Mouse (Mus musculus): Measurements from ENCODE around the gene Amigo3.

Gene Amigo3

DNA sequence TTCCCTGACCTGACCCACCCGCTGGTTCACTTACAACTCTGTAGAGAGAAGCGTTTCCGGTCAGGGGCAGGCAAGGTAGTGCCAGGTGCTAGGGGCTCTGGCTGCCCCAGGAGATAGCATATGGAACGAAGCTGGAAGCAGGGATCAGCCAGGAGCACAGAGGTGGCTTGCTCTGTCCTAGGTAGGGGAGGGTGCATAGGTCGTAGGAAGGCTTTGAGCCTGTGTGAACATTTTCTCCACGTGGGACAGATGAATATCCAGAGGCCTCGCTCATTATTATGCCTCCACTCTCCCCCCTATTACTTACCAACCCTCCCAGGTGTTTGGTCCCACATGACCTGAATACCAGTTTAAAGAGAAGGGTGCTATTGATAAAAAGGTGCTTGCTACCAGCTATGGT is 548 bp upstream of the Amigo3 start:
- DNase-seq (ENCODE audit: low spot score in 2 of 2), result no peak

DNA sequence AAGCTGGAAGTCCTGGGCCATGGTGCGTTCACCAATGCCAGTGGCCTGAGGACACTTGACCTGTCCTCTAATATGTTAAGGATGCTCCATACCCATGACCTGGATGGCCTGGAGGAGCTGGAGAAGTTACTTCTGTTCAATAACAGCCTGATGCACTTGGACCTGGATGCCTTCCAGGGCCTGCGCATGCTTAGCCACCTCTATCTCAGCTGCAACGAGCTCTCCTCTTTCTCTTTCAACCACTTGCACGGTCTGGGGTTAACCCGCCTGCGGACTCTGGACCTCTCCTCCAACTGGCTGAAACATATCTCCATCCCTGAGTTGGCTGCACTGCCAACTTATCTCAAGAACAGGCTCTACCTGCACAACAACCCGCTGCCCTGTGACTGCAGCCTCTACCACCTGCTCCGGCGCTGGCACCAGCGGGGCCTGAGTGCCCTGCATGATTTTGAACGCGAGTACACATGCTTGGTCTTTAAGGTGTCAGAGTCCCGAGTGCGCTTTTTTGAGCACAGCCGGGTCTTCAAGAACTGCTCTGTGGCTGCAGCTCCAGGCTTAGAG is 786 bp downstream of the Amigo3 start:
- no peak for DNase-seq (ENCODE audit: low spot score in 2 of 2)

DNA sequence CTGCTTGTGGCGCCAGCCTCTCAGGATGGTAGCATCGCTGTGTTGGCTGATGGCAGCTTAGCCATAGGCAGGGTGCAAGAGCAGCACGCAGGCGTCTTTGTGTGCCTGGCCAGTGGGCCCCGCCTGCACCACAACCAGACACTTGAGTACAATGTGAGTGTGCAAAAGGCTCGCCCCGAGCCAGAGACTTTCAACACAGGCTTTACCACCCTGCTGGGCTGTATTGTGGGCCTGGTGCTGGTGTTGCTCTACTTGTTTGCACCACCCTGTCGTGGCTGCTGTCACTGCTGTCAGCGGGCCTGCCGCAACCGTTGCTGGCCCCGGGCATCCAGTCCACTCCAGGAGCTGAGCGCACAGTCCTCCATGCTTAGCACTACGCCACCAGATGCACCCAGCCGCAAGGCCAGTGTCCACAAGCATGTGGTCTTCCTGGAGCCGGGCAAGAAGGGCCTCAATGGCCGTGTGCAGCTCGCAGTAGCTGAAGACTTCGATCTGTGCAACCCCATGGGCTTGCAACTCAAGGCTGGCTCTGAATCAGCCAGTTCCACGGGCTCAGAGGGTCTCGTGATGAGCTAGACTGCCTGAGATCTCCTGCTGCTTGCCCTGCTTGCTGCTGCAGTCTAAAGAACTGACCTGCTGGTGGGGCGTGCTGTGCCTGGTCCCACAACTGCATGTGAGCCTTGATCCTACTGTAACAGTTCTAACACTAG is 1.5 kb downstream of the Amigo3 start:
- no peak for DNase-seq (ENCODE audit: low spot score in 2 of 2)

DNA sequence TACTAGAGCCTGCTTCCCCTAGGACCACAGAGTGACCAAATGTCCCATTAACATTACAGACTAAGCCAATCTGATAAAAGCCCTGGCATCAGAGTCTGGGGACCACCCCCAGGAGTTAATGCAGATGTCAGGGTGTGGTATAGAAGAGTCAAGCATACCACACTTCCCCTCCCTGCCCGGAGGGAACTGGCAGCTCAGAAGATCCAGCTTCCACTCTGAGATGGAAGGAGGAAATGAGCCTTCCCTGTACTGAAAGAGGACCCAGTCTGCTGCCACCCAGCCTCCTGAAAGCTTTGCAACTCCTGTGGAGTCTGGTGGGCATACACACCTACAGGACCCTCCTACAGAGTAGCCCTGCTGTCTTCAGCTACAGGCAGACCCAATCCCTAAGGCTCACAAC is 2.1 kb downstream of the Amigo3 start:
- no peak for DNase-seq (ENCODE audit: low spot score in 2 of 2)

DNA sequence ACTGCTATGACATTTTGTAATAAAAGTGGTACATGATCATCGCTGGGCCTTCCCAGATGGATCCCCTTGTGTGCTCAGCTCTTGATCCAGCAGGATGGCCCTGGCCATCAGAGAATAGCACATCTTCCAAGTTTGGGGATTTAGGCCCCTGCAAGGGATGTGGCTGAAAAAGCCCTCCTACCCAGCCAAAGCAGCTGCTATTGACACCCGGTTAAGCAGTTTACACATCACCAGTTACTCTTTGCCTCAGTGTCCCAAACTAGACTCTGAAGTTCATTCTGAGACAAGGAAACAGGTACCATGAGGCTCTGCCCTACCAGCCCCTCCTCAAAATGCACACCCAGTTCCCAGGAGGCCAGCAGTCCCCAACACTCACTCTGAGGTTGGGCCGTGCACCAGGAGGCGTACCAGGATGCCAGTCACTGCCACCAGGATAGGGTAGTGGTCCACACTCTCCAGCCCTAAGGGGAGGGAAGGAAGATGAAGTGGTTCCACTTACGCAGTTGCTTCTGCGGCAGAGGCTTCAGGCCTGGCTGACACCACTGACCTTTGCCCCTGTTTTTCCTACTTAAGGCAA is 2.8 kb downstream of the Amigo3 start:
- no peak for DNase-seq (ENCODE audit: low spot score in 2 of 2)

DNA sequence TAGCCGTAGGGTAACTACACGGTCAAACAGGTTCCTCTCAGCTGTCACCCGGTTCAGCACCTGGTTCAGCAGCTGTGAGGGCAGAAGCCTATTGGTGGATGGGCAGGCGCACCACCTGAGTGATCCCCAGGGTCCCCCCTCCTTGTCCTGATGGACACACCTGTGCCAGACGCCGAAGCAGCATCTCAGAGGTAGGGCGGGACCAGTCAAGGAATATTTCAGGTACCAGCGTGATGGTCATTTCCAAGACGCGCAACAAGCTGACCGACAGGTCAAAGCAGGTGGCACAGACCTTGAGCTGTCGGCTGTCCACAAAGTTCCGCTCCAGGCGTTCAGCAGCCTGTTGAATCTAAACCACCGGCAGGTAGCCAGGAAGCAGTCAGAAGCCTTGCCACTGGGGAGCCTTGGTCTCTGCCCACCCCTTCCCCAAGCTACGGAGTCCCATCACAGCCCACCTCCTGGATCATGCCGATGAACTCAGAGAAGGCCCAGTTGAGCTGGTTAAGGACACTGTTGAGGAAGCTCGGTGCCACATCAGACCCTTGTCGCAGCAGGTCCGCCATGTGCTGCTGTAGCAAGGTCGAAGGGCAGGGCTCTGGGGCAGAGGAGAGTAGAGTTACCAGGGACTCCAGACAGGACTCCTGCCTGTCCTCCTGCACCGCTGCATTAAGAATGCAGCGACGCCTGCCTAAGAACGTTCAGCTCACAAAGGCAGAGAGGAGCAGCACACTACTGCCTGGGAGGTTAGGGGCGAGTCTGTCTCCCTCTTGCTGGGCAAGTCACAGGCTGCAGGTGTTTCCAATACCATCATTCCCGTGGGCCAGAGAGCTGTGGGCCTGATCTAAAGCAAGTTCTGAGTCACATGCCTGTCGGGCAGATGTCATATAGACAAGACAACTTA is 3.7 kb downstream of the Amigo3 start:
- no peak for DNase-seq (ENCODE audit: low spot score in 2 of 2)

DNA sequence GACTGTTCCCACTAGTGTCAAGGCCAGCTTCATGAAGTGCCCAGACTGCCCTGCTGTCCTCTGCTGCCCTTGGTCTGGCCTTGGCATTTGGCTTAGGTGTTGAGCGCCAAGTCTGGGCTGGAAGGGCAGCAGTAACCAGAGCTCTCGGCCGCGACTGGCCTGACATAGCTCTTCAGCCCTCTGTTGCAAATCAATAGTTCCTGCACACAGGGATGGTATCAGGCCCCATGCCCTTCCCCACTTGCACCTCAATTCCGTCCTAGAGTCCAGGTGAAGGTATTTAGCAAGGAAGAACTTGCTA is 4.3 kb downstream of the Amigo3 start:
- no peak for DNase-seq (ENCODE audit: low spot score in 2 of 2)

DNA sequence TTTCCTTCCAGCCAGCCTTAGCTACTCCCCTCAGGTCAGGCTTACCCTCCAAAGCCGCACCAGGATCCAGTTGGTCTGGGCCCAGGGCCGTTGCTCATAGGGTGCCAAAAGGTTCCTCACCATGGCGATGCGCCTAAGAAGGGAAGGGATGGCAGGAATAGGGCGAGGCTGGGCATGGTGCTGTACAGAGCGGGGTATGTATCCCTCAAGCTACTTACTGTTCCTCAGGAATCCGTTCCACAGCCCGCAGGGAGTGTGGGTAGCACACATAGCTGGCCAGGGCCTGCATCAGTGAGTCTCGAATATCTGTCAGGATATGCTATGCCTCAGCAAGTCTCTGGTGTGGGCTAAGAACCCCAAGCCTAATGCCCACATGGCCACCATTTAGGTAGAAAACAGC is 5.3 kb downstream of the Amigo3 start:
- DNase-seq (ENCODE audit: low spot score in 2 of 2), result no peak

DNA sequence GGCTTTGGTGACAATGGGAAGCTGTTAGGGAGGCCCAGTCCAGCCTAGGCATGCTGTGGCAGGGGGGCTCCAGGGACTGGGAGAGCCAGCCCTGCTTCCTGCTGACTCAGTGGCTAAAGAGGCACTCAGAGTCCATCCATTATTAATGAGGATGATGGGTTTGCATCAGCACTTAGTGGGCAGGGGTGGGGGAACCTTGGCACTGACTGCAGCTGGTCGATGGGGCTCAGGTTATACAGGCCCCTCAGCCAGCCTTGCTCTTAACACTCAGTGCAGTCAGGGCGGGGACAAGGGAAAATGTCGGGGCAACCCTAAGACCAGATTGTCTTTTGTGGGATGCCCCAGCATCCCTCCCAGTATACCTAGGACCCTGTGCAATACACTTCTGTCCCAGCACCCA is 9.2 kb downstream of the Amigo3 start:
- no peak for DNase-seq (ENCODE audit: low spot score in 2 of 2)

DNA sequence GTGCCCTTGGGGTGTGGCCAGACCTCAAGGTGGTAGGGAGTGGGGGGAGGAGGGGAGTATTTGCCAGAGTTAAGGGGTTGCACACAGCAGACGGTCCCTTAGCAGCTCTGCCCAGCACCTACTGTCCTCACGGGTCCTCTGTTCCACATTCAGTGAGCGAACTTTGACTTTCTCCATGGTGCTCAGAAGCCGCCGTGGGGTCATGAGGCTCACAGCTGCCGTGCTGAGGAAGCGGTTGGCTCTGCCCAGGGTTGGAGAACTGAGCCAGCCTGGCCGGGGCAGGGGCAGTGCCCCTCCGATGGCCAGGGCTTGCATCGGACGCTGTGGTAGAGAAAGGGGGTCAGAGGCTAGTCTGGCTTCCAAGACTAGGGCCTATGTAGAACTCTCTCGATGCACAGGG is 10.4 kb downstream of the Amigo3 start:
- DNase-seq (ENCODE audit: low spot score in 2 of 2), result no peak

DNA sequence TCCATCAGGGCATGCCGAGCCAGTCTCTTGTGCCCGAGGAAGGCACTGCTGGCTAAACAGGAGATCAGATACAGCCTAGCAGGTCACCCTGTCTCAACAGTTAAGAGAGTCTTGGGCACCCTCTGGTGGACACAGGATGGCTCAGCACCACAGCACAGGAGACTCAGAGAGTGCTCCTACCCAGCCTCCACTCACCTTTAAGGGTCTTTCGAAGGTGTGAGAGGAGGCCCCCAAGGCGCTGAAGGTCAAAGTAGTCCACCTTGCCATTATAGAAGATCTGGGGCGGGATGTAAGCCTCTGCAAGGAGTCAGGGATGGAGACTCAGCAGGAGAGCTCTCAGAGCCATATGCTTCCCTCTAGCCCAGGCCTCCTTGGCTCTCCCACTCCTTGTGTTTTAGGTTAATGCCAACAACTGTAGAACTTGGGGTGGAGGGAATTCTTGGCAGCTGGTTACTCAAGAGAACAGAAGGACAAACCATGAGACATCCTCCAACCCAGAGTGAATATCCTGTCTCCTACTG is 12.6 kb downstream of the Amigo3 start:
- DNase-seq (ENCODE audit: low spot score in 2 of 2), result peak; percentile 49 to 50

DNA sequence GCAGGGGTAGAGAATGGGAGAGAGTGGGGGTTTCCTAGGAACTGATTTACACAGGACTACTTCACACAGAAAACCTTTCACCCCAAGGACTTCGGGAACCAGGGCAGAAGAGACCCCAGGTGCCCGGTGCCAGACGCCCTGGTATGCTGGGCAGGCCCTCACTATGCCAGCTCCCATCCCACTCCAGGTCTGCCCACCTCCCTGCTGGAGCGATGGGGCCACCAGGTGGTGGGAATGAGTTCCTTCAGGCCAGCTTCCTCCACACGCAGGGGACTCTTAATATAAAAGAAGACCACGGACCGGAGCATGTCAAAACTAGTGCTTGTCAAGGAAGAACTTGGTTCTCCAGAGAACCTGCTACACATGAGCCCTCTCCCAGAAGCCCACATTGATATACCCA is 14.2 kb downstream of the Amigo3 start:
- no peak for DNase-seq (ENCODE audit: low spot score in 2 of 2)

DNA sequence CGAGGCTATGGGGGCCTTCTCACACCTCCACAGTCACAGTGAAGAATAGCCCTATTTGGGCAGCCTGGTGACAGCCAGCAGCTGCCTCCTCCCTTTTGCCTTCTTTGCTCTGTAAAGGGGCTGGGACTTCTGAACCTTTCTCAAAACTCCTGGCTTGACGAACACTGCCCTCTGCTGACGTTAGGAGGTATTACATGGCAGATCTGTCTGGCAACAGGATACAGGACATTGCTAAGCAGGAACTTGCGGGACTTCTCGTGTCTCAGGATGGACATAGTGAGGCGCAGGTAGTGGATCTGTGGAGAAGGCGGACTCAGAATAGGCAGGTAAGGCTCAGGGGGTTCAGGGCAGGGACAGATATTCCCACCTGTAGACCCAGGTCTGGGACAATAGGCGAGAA is 14.9 kb downstream of the Amigo3 start:
- peak; percentile 76 to 84 for DNase-seq (ENCODE audit: low spot score in 2 of 2)

DNA sequence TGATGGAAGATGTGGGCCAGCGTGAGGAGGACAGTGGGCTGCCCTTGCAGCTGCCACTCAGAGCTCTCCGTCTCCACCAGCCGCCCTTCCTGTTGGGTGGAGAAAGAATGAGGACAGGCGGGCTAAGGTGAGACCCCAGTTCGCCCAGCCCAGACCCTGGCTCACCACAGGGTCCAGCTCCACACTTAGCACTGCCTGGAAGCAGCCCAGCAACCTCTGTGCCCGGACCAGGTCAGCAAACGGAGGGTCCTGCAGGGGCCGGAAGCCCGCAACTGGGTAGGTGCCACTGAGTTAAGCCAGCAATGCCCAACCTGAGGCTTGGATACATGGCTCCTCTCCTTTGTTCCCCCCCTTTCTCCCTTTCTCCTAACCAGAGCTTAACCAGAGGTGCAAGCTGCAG is 16.0 kb downstream of the Amigo3 start:
- no peak for DNase-seq (ENCODE audit: low spot score in 2 of 2)

DNA sequence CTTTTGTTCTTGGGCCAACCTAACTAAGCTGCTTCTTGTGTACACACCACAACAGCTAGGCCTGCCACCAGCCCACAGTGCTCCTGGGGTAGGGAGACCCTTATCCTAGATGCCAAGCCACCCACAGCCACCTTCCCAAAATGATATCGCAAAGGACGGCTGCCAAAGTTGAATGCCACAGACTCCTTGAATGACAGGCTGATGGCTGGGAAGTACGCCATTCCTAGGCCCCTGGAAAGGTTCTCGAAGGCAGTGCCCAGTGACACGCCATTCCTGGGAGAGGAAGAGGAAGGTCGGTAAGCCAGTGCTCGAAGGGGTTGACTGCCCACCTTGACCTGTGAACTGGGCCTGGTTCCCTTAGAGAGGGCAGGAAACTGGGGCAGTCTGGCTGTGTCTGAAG is 16.6 kb downstream of the Amigo3 start:
- DNase-seq (ENCODE audit: low spot score in 2 of 2), result no peak

DNA sequence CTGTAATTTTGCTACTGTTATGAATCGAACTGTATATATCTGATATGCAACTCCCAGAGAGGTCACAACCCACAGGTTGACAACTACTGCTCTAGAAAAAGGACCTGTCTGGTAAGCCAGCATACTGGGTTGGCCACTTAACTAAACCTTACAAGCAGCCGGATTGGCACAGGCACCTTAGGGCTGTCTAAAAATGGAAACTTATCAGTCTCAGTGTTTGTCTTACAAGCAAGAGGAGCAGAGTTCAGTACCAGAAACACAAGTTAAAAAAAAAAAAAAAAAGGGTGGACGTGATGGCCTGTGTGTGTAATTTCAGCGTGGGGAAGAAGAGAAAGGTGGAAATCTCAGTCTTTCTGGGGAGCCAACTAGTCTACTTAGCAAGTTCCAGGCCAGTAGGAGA is 18.8 kb downstream of the Amigo3 start:
- DNase-seq (ENCODE audit: low spot score in 2 of 2), result no peak

DNA sequence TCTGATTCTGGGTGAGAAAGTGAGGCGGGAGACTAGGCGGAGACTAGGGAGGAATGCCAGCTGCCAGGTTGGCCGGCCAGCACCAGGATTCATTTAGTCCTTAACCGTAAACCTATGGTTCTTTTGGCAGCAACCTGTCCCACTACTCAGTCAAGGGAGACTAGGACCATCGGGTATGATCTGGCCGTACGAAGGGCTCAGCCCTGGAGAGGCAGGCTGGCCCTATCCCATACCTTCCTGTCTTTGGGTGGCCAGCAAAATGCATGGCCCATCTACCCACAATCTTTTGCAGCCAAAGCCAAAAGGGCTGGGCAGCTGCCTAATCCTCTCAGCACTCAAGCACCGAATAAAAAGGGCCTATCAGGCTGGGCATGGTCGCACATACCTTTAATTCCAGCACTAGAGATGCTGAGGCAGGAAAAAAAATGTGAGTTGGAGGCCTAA is 19.5 kb downstream of the Amigo3 start:
- DNase-seq (ENCODE audit: low spot score in 2 of 2), result no peak

DNA sequence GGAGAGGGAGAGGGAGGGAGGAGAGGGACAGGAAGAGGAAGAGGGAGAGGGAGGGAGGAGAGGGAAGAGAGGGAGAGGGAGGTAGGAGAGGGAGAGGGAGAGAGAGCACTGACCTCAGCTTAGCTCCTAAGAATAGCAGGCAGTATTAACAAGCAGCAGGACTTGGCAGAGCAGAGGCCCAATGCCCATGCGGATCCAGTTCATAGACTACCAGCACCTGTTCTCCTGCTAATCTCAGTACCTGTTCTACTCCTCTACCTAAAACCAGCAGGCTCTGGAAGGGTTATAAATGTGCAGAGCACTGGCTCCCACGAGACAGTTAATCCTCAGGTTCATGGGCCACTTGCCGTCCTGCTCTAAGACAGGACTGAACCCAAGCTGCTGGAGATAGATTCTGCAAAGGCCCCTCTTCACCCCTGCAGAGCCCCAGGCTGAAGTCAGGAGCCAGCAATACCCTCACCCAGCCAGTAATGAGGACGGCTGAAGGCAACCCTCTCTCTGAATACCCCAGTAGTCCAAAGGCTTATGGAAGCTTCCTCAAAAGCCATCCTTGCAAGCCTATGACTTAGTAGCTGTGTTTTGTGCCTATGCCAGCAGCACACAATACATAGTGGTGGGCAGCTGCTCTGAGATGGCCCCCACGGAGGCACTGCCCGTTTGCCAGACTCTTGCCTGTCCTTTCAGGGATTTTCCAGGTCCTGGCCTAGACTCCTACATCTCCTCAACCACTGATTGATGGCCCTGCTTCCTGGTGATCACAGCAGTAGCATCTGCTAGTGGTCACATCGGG is 20.4 kb downstream of the Amigo3 start:
- no peak for DNase-seq (ENCODE audit: low spot score in 2 of 2)

DNA sequence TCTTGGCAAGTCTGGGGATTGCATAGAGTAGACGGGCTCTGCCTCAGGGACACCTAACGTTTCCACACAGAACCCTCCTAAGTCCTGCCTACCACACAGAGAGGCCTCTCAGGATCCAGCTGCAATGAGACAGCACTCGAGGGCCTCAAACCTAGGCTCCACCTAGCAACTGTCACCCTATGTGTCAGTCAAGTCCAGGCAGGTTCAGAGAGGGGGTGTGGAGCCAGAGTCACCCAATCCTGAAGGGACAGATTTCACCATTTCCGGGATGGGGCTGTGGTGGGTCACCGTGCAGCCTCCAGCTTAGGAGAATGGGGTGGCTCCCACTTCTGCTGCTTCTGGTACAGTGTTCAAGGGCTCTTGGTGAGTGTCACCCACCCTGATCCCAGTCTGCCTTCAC is 27.2 kb downstream of the Amigo3 start, which contains the start of gene Mst1:
Gene Mst1 (plus strand): TSS at position 269 of the 400 bp plus-strand sequence.
- DNase-seq (ENCODE audit: low spot score in 2 of 2), result peak in 1 of 2 experiments; percentile 50

DNA sequence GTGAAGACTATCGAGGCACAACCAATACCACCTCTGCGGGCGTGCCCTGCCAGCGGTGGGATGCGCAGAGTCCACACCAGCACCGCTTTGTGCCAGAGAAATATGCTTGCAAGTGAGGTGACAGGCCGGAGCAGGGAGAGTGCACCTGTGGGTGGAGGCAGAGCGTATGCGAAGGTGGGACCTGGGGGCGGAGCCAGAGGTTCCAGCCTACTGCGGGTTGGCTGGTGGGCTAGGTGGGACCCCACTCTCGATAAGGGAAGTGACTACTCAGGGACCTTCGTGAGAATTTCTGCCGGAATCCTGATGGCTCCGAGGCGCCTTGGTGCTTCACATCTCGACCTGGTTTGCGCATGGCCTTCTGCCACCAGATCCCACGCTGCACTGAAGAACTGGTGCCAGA is 29.6 kb downstream of the Amigo3 start:
- DNase-seq (ENCODE audit: low spot score in 2 of 2), result no peak

DNA sequence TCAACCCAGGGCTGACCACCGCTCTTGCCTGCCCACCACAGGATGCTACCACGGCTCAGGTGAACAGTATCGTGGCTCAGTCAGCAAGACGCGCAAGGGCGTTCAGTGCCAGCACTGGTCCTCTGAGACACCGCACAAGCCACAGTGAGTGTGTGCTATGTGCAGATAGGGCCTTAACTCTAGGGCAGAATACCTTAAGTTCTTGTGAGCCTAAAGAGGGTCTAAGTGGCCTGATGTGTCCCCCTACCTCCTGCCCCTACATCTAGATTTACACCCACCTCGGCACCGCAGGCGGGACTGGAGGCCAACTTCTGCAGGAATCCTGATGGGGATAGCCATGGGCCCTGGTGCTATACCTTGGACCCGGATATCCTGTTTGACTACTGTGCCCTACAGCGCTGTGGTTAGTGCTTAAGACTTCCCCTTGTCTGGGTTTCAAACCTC is 30.1 kb downstream of the Amigo3 start, which contains the start of gene Rnf123:
Gene Rnf123 (minus strand): TSS at position 359 of the 444 bp plus-strand sequence.
- DNase-seq (ENCODE audit: low spot score in 2 of 2), result no peak
